Mouse (Mus musculus) bone marrow, adult 2 months (tissue): ENCODE measurements around the gene Hapln2.

Experiments used
- CTCF ChIP-seq: fragments of 200-500 bp; IDR thresholded peaks from 2 replicates; pipeline ENCODE4 v1.5.1; 2011; ENCODE audit warnings: low read length, control low read depth; ENCODE audit not compliant: control insufficient read depth, insufficient read depth
- POLR2A ChIP-seq: fragments of 200-500 bp; IDR thresholded peaks from 2 replicates; pipeline ENCODE4 v1.6.1; 2011; ENCODE audit warnings: low read depth, mild to moderate bottlenecking, control low read depth, low read length, borderline replicate concordance; ENCODE audit not compliant: control insufficient read depth

- TF ChIP-seq CTCF: no peak
- no peak for TF ChIP-seq POLR2A
Measured at GRCm38 (mm10) chr3:88000816-88001595, 26.4 kb downstream of the Hapln2 start.
